Mouse (Mus musculus) forebrain, postnatal 0 days (tissue): Measurements from ENCODE around the gene Kif7. TPM values are rescaled to one million over a fixed set of nuclear protein-coding genes. Genes with fewer than 3 reads are reported as not detected.

Experiments
- ATAC-seq: fragments of 200-750 bp; cut with Nextera tagmentation; 2 replicates; pipeline ENCODE4 v1.8.0; 2017; ENCODE audit warnings: mild to moderate bottlenecking, moderate library complexity
- DNase-seq: peaks from one replicate; pipeline ENCODE4 v3.0.0-alpha.2; 2015
- H3K27ac ChIP-seq: fragments of 300-500 bp; sonication (generic); 2 replicates; pipeline ENCODE4 v1.5.1; 2014; ENCODE audit warnings: low read depth, mild to moderate bottlenecking, antibody characterized with exemption, low read length, moderate library complexity, mixed read lengths
- H3K27me3 ChIP-seq: fragments of 300-500 bp; sonication (generic); 2 replicates; pipeline ENCODE4 v1.6.1; 2014; ENCODE audit warnings: mild to moderate bottlenecking, low read length, mixed read lengths; ENCODE audit not compliant: insufficient read depth
- H3K36me3 ChIP-seq: fragments of 300-500 bp; sonication (generic); 2 replicates; pipeline ENCODE4 v1.6.1; 2014; ENCODE audit warnings: mild to moderate bottlenecking, moderate library complexity; ENCODE audit not compliant: insufficient read depth
- H3K4me1 ChIP-seq: fragments of 300-500 bp; sonication (generic); 2 replicates; pipeline ENCODE4 v1.6.1; 2014; ENCODE audit warnings: antibody characterized with exemption; ENCODE audit not compliant: insufficient read depth
- H3K4me2 ChIP-seq: fragments of 300-500 bp; sonication (generic); 2 replicates; pipeline ENCODE4 v1.6.1; 2014; ENCODE audit warnings: low read depth, mild to moderate bottlenecking, moderate library complexity
- H3K4me3 ChIP-seq: fragments of 300-500 bp; sonication (generic); 2 replicates; pipeline ENCODE4 v1.5.1; 2014; ENCODE audit warnings: low read depth, low read length, mixed read lengths
- H3K9ac ChIP-seq: fragments of 300-500 bp; sonication (generic); 2 replicates; pipeline ENCODE4 v1.6.1; 2014; ENCODE audit warnings: mild to moderate bottlenecking
- H3K9me3 ChIP-seq: fragments of 300-500 bp; sonication (generic); 2 replicates; pipeline ENCODE4 v1.6.1; 2016; ENCODE audit warnings: low read length
- CTCF ChIP-seq: sonication (generic); IDR thresholded peaks from 2 replicates; pipeline ENCODE4 v1.5.1; 2016; ENCODE audit warnings: antibody characterized with exemption, control low read depth, low read depth
- WGBS: fragments of 180-500 bp; shearing (Covaris S2); extraction: QIAGEN DNeasy Blood & Tissue Kit; methylation state at CpG from one replicate; pipeline ENCODE4 v1.1.7; 2014; 5-methylcytosine and 5-hydroxymethylcytosine counted together
- polyA plus RNA-seq: library from polyadenylated mRNA; unstranded; fragments of >200 nt; fragmentation: Nextera tagmentation; extraction: Ambion mirVana; gene quantifications from 2 replicates; pipeline ENCODE4 v1.2.1, GENCODE M21; 2015
- total RNA-seq: library from RNA; depleted of rRNA; stranded (reverse); fragments of >200 nt; gene quantifications from 2 replicates; pipeline ENCODE4 v1.2.3, GENCODE M21; 2014

The Kif7 gene
- total and polyA plus RNA-seq, 2 experiments from 2014 or later = 2.0 to 6.4 TPM

GRCm38 (mm10) chr7:79680231-79680630 lies 35.3 kb downstream of the Kif7 start:
- no peak for DNase-seq
- TF ChIP-seq CTCF = no peak
- Histone ChIP-seq H3K4me3 (no peak overlapping the region), H3K27ac (no peak overlapping the region), H3K4me1 (no peaks in the 10 kb centered on the region), H3K27me3 (no peaks in the 10 kb centered on the region), H3K9me3 (no peaks in the 10 kb centered on the region), H3K4me2 (no peak overlapping the region), H3K36me3 (no peaks in the 10 kb centered on the region), H3K9ac (no peak overlapping the region)
- ATAC-seq = no peak
- 97% methylated on average over 2 of the region's 2 CpGs for WGBS

- no peaks in the 10 kb centered on the region for H3K36me3 ChIP-seq
- DNase-seq (no peak), ATAC-seq (no peak)
- peak; percentile 51 for TF ChIP-seq CTCF
- no peaks in the 10 kb centered on the region for H3K27me3 ChIP-seq
- no peak overlapping the region for H3K4me2 ChIP-seq
- H3K4me1 ChIP-seq = no peaks in the 10 kb centered on the region
- H3K4me3 ChIP-seq = no peak overlapping the region
- H3K9me3 ChIP-seq = no peaks in the 10 kb centered on the region
- H3K27ac ChIP-seq = no peak overlapping the region
- no peak overlapping the region for H3K9ac ChIP-seq
Observed at GRCm38 (mm10) chr7:79679186-79679585, 36.3 kb downstream of the Kif7 start.

- 96% methylated on average over 4 of the region's 4 CpGs for WGBS
- no peaks in the 10 kb centered on the region for H3K9me3 ChIP-seq
- TF ChIP-seq CTCF = no peak
- H3K27ac ChIP-seq = no peak overlapping the region
- H3K4me3 ChIP-seq = no peak overlapping the region
- no peaks in the 10 kb centered on the region for H3K36me3 ChIP-seq
- ATAC-seq (no peak), DNase-seq (no peak)
- H3K27me3 ChIP-seq = no peaks in the 10 kb centered on the region
- no peaks in the 10 kb centered on the region for H3K4me1 ChIP-seq
- H3K9ac ChIP-seq = no peak overlapping the region
- H3K4me2 ChIP-seq = no peak overlapping the region
Observed at GRCm38 (mm10) chr7:79670900-79671604, 44.5 kb downstream of the Kif7 start.

- H3K9ac ChIP-seq = no peak overlapping the region
- no peak for ATAC-seq
- TF ChIP-seq CTCF = 0 out of 2 replicates have a peak, but pooled peaks have one; percentile 12
Observed at GRCm38 (mm10) chr7:79666690-79667089, 48.8 kb downstream of the Kif7 start.

GRCm38 (mm10) chr7:79661253-79661890 lies 54.1 kb downstream of the Kif7 start:
- Histone ChIP-seq H3K9me3 (no peaks in the 10 kb centered on the region), H3K4me3 (peak overlapping the region; percentile 78), H3K36me3 (no peaks in the 10 kb centered on the region), H3K4me1 (peaks cover 3% of the 10 kb centered on the region; the same call in 1 of the 2 replicates), H3K9ac (no peak overlapping the region), H3K27me3 (no peaks in the 10 kb centered on the region), H3K27ac (no peak overlapping the region), H3K4me2 (peak overlapping the region; percentile 100)
- WGBS = 10% methylated on average over 5 of the region's 5 CpGs
- no peak for ATAC-seq
- no peak for DNase-seq
- no peak for TF ChIP-seq CTCF

More at GRCm38 (mm10) chr7:79666690-79667089, 48.8 kb downstream of the Kif7 start:
- no peaks in the 10 kb centered on the region for H3K36me3 ChIP-seq
- no peak overlapping the region for H3K4me2 ChIP-seq
- no peak overlapping the region for H3K27ac ChIP-seq
- no peak for DNase-seq
- H3K4me3 ChIP-seq = no peak overlapping the region
- H3K4me1 ChIP-seq = no peaks in the 10 kb centered on the region
- H3K9me3 ChIP-seq = no peaks in the 10 kb centered on the region
- no peaks in the 10 kb centered on the region for H3K27me3 ChIP-seq

- H3K4me1 ChIP-seq = peaks cover 3% of the 10 kb centered on the region; the same call in 1 of the 2 replicates
- 0 out of 2 replicates have a peak, but pooled peaks have one; percentile 1 for ATAC-seq
- no peaks in the 10 kb centered on the region for H3K9me3 ChIP-seq
- H3K27ac ChIP-seq = no peak overlapping the region
- no peaks in the 10 kb centered on the region for H3K36me3 ChIP-seq
- peak overlapping the region; percentile 78 for H3K4me3 ChIP-seq
- under 1% methylated on average over 73 of the region's 73 CpGs for WGBS
- H3K9ac ChIP-seq = peak overlapping the region; percentile 45
- no peak for DNase-seq
- H3K4me2 ChIP-seq = peak overlapping the region; percentile 100
- TF ChIP-seq CTCF = no peak
- H3K27me3 ChIP-seq = no peaks in the 10 kb centered on the region
Observed at GRCm38 (mm10) chr7:79660291-79661150, 55.0 kb downstream of the Kif7 start.
